Mouse (Mus musculus) limb, embryonic 12.5 days (tissue): ENCODE data around the gene Enc1. TPM values are rescaled to one million over a fixed set of nuclear protein-coding genes. Genes with fewer than 3 reads are reported as not detected.

ENCODE experiments used
- ATAC-seq: fragments of 200-750 bp; cut with Nextera tagmentation; 2 replicates; pipeline ENCODE4 v1.8.0; 2017; ENCODE audit warnings: low read depth, moderate TSS enrichment; ENCODE audit not compliant: insufficient number of reproducible peaks, insufficient read depth, low FRiP score, low TSS enrichment
- H3K27ac ChIP-seq: fragments of 300-500 bp; sonication (generic); 2 replicates; pipeline ENCODE4 v1.5.1; 2016; ENCODE audit warnings: mild to moderate bottlenecking, moderate library complexity
- H3K27me3 ChIP-seq: fragments of 300-500 bp; sonication (generic); 2 replicates; pipeline ENCODE4 v1.6.1; 2016; ENCODE audit warnings: mild to moderate bottlenecking, moderate library complexity
- H3K36me3 ChIP-seq: fragments of 300-500 bp; sonication (generic); 2 replicates; pipeline ENCODE4 v1.6.1; 2016; ENCODE audit warnings: mild to moderate bottlenecking, moderate library complexity
- H3K4me1 ChIP-seq: fragments of 300-500 bp; sonication (generic); replicated peaks from 2 replicates; pipeline ENCODE4 v1.6.1; 2016
- H3K4me2 ChIP-seq: fragments of 300-500 bp; sonication (generic); 2 replicates; pipeline ENCODE4 v1.6.1; 2016; ENCODE audit warnings: mild to moderate bottlenecking, moderate library complexity
- H3K4me3 ChIP-seq: fragments of 300-500 bp; sonication (generic); replicated peaks from 2 replicates; pipeline ENCODE4 v1.5.1; 2016; ENCODE audit warnings: mild to moderate bottlenecking
- H3K9ac ChIP-seq: fragments of 300-500 bp; sonication (generic); replicated peaks from 2 replicates; pipeline ENCODE4 v1.6.1; 2016; ENCODE audit warnings: mild to moderate bottlenecking, moderate library complexity
- H3K9me3 ChIP-seq: fragments of 300-500 bp; sonication (generic); 2 replicates; pipeline ENCODE4 v1.6.1; 2016; ENCODE audit warnings: mild to moderate bottlenecking, moderate library complexity
- WGBS: fragments of 180-500 bp; shearing (Covaris S2); methylation state at CpG from one replicate; pipeline ENCODE4 v1.1.7; 2016; 5-methylcytosine and 5-hydroxymethylcytosine counted together
- polyA plus RNA-seq: library from polyadenylated mRNA; unstranded; fragments of >200 nt; fragmentation: Nextera tagmentation; extraction: Ambion mirVana; gene quantifications from 2 replicates; pipeline ENCODE4 v1.2.1, GENCODE M21; 2016

Enc1 gene
- polyA plus RNA-seq, 1 experiment from 2014 or later, result 6.8 TPM

DNA sequence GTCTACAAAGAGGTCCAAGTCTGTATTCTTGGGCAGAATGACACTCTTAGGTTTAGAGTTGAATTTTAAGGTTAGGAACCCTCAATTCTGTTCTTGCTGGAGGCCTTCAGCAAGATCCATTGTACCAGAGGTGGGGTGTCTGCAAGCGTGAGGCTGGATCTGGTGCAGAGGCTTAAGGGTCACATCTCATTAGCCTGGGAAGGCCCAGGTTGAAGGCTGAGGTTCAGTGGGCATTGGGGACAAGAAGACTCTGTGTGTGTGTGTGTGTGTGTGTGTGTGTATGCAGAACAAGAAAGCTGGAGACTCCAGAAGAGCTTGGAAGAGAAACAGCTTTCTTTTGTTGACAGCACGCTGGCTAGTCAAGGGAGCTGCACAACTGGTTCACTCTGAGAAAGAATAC lies 34.9 kb upstream of the Enc1 start:
- Histone ChIP-seq H3K4me2 (no peak overlapping the region), H3K4me1 (no peaks in the 10 kb centered on the region; the same call in 1 of the 2 replicates), H3K27ac (no peak overlapping the region), H3K9ac (no peak overlapping the region), H3K4me3 (no peak overlapping the region), H3K27me3 (no peaks in the 10 kb centered on the region), H3K36me3 (no peaks in the 10 kb centered on the region), H3K9me3 (no peaks in the 10 kb centered on the region)
- ATAC-seq, result no peak
- 93% methylated on average over 2 of the region's 2 CpGs for WGBS

DNA sequence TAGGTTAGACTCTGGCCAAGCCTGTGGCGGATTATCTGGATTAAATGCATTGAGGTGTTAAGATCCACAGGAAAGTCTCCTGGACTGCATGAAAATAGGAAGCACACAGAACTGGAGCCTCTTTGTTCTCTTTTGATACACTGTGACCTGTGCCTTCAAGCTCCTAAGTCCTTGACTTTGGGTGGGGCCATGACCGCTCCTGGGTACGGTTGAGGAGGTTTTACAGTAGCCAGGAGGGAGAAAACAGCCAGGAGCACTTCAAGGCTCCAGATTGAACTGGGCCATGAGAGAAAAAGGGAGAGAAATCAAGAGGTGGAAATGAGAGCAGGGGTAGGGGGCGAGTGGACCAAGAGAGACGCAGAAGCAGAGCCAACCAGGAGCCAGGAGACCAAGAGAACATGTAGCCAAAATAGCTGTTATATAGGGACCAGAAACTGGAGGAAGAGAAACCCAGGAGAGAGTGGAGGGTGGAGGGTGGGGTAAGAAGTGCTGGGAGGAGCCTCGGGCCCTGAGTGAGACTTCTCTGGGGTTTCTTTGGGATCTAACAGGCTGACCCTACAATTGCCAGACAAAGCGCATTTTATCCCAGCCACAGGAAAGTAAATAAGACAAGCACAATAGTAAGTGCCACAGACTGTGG lies 33.3 kb upstream of the Enc1 start:
- Histone ChIP-seq H3K4me1 (peaks cover 5% of the 10 kb centered on the region; the same call in 1 of the 2 replicates), H3K4me3 (no peak overlapping the region), H3K27ac (no peak overlapping the region), H3K9me3 (no peaks in the 10 kb centered on the region), H3K4me2 (no peak overlapping the region), H3K36me3 (no peaks in the 10 kb centered on the region), H3K27me3 (no peaks in the 10 kb centered on the region), H3K9ac (no peak overlapping the region)
- ATAC-seq, result no peak
- WGBS, result 83% methylated on average over 7 of the region's 7 CpGs

- no peak for ATAC-seq
- Histone ChIP-seq H3K36me3 (no peaks in the 10 kb centered on the region), H3K27me3 (no peaks in the 10 kb centered on the region), H3K4me2 (no peak overlapping the region), H3K4me3 (no peak overlapping the region), H3K4me1 (peaks cover 5% of the 10 kb centered on the region; the same call in 1 of the 2 replicates), H3K9ac (no peak overlapping the region), H3K27ac (no peak overlapping the region), H3K9me3 (no peaks in the 10 kb centered on the region)
- WGBS, result 52% methylated on average over 7 of the region's 7 CpGs
Observed at GRCm38 (mm10) chr13:97208112-97208478, 32.8 kb upstream of the Enc1 start.

DNA sequence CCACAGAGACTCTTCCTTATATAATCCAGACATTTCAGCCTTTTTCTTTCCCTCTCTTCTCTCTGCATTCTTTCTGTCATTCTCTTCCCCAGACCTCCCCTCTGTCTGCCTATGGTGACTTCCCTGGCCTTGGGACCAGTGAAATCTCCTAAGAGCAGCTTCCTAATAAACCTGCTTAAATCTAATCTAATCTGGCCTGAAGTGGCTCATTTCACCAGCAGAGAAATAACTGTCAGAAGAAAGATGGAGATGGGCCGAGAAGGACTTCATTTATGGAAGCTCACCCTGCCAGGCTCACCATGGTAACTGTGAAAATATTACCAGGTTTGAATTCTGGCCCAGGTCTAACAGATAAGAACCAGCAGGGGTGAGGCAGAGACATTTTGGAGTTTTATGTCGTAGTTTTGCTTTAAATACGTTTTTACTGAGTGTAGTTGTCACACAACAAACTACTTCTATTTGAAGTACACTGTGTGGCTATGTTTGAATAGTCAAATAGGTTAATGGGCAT lies 32.4 kb upstream of the Enc1 start:
- ATAC-seq, result no peak
- H3K27ac ChIP-seq, result no peak overlapping the region
- WGBS, result 78% methylated on average over 3 of the region's 3 CpGs
- peaks cover 5% of the 10 kb centered on the region; the same call in 1 of the 2 replicates for H3K4me1 ChIP-seq
- H3K4me3 ChIP-seq, result no peak overlapping the region
- no peak overlapping the region for H3K4me2 ChIP-seq
- H3K9me3 ChIP-seq, result no peaks in the 10 kb centered on the region
- no peaks in the 10 kb centered on the region for H3K36me3 ChIP-seq
- no peak overlapping the region for H3K9ac ChIP-seq
- H3K27me3 ChIP-seq, result no peaks in the 10 kb centered on the region

GRCm38 (mm10) chr13:97214583-97215268 lies 26.2 kb upstream of the Enc1 start:
- Histone ChIP-seq H3K36me3 (no peaks in the 10 kb centered on the region), H3K4me3 (no peak overlapping the region), H3K4me2 (no peak overlapping the region), H3K9me3 (no peaks in the 10 kb centered on the region), H3K27ac (peak overlapping the region; percentile 72; the same call in 1 of the 2 replicates), H3K9ac (no peak overlapping the region), H3K27me3 (no peaks in the 10 kb centered on the region), H3K4me1 (peaks cover 34% of the 10 kb centered on the region)
- WGBS, result 59% methylated on average over 3 of the region's 3 CpGs
- no peak for ATAC-seq

DNA sequence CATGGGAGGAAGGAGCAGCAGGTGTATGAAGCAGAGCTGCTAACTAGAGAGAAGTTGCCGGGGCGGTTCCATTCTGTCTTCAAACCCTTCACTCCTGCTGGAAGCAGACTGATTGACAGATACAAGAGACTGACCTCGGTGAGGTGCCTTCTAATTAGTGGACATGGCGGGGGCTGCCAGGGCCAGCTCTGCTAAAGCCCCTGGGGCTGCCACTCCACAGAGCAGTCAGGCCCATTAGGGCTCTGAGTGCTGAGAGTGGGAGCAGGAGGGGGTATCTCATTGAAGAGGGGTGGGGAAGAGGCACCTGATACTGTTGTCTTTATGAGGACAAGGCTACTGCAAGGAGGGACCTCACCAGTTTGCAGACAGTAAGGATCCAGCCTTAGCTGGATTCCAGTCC lies 25.3 kb upstream of the Enc1 start:
- peak; percentile 17; the same call in 1 of the 2 replicates for ATAC-seq
- Histone ChIP-seq H3K4me2 (peak overlapping the region; percentile 9; the same call in 1 of the 2 replicates), H3K9me3 (no peaks in the 10 kb centered on the region), H3K4me3 (no peak overlapping the region), H3K4me1 (peaks cover 34% of the 10 kb centered on the region), H3K27me3 (no peaks in the 10 kb centered on the region), H3K27ac (peak overlapping the region; percentile 72; the same call in 1 of the 2 replicates), H3K9ac (no peak overlapping the region), H3K36me3 (no peaks in the 10 kb centered on the region)
- 23% methylated on average over 4 of the region's 4 CpGs for WGBS

DNA sequence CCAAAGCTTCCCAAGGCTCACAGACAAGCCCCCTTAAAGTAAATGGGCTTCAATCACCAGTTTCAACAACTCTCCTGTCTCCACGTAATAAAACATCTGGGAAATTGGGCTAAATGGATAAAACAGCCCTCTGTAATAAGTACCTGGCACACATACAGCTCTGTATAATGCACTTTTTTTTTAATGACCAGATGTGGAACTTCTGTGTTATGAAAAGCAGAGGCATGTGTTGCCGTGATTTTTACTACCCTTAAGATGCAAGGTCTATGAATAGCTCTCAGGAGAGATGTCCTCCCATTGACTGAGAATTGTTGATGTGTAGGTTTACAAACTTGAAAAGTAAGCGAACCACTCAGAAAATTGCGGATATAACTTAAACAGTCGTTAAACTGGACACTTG lies 24.7 kb upstream of the Enc1 start:
- H3K4me3 ChIP-seq, result no peak overlapping the region
- H3K36me3 ChIP-seq, result no peaks in the 10 kb centered on the region
- WGBS, result 11% methylated on average over 5 of the region's 5 CpGs
- peak; percentile 72 for ATAC-seq
- H3K27ac ChIP-seq, result peak overlapping the region; percentile 72; the same call in 1 of the 2 replicates
- no peaks in the 10 kb centered on the region for H3K27me3 ChIP-seq
- no peak overlapping the region for H3K9ac ChIP-seq
- H3K4me2 ChIP-seq, result peak overlapping the region; percentile 9
- H3K9me3 ChIP-seq, result no peaks in the 10 kb centered on the region
- peaks cover 34% of the 10 kb centered on the region for H3K4me1 ChIP-seq

- WGBS, result 94% methylated on average over 3 of the region's 3 CpGs
Observed at GRCm38 (mm10) chr13:97220022-97220421, 20.9 kb upstream of the Enc1 start.

DNA sequence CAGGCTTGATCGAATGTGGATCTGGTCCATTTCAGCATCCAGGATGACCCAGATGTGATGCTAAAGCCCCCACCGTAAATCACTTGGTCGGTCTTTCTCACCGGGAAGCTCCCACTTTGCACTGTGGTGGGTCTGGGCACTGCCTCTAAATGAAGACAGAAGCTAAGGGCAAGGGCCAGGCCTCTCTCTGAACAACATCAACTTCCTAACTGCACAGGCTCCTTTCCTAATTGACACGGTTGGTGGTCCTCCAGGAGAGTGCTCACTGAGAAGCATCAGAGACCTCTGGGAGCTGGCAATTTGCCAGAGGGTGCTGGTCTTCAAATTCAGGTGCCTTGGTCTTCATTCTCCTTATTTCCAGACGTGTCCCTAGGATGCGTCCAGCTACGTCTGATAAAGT lies 17.0 kb upstream of the Enc1 start:
- H3K27me3 ChIP-seq, result 0 out of 2 replicates have a peak, but pooled peaks cover 5% of the 10 kb centered on the region
- peaks cover 6% of the 10 kb centered on the region; the same call in 1 of the 2 replicates for H3K9me3 ChIP-seq
- no peak overlapping the region for H3K9ac ChIP-seq
- H3K36me3 ChIP-seq, result no peaks in the 10 kb centered on the region
- WGBS, result 49% methylated on average over 8 of the region's 8 CpGs
- no peak for ATAC-seq
- no peak overlapping the region for H3K27ac ChIP-seq
- H3K4me3 ChIP-seq, result no peak overlapping the region
- peaks cover 19% of the 10 kb centered on the region for H3K4me1 ChIP-seq
- H3K4me2 ChIP-seq, result no peak overlapping the region

More at GRCm38 (mm10) chr13:97220022-97220421, 20.9 kb upstream of the Enc1 start:
- Histone ChIP-seq H3K4me1 (peaks cover 36% of the 10 kb centered on the region), H3K36me3 (no peaks in the 10 kb centered on the region), H3K27me3 (0 out of 2 replicates have a peak, but pooled peaks cover 3% of the 10 kb centered on the region), H3K9ac (no peak overlapping the region), H3K4me3 (no peak overlapping the region), H3K4me2 (no peak overlapping the region), H3K9me3 (no peaks in the 10 kb centered on the region), H3K27ac (no peak overlapping the region)
- no peak for ATAC-seq

- Histone ChIP-seq H3K4me1 (peaks cover 19% of the 10 kb centered on the region), H3K27ac (no peak overlapping the region), H3K27me3 (0 out of 2 replicates have a peak, but pooled peaks cover 5% of the 10 kb centered on the region), H3K9me3 (peaks cover 6% of the 10 kb centered on the region; the same call in 1 of the 2 replicates), H3K9ac (no peak overlapping the region), H3K4me2 (no peak overlapping the region), H3K4me3 (no peak overlapping the region), H3K36me3 (no peaks in the 10 kb centered on the region)
- 58% methylated on average over 10 of the region's 10 CpGs for WGBS
- no peak for ATAC-seq
Observed at GRCm38 (mm10) chr13:97224341-97224982, 16.4 kb upstream of the Enc1 start.

GRCm38 (mm10) chr13:97225130-97225529 lies 15.8 kb upstream of the Enc1 start:
- peak overlapping the region; percentile 35; the same call in 1 of the 2 replicates for H3K27ac ChIP-seq

More at GRCm38 (mm10) chr13:97225130-97225529, 15.8 kb upstream of the Enc1 start:
- Histone ChIP-seq H3K9ac (no peak overlapping the region), H3K4me2 (peak overlapping the region; percentile 18; the same call in 1 of the 2 replicates), H3K4me1 (peaks cover 19% of the 10 kb centered on the region), H3K36me3 (no peaks in the 10 kb centered on the region), H3K27me3 (0 out of 2 replicates have a peak, but pooled peaks cover 5% of the 10 kb centered on the region), H3K4me3 (no peak overlapping the region), H3K9me3 (peaks cover 6% of the 10 kb centered on the region; the same call in 1 of the 2 replicates)
- ATAC-seq, result no peak; the same call in 1 of the 2 replicates
- WGBS, result 62% methylated on average over 17 of the region's 17 CpGs
